Mouse (Mus musculus): ENCODE data around the gene Pde7b.

DNA sequence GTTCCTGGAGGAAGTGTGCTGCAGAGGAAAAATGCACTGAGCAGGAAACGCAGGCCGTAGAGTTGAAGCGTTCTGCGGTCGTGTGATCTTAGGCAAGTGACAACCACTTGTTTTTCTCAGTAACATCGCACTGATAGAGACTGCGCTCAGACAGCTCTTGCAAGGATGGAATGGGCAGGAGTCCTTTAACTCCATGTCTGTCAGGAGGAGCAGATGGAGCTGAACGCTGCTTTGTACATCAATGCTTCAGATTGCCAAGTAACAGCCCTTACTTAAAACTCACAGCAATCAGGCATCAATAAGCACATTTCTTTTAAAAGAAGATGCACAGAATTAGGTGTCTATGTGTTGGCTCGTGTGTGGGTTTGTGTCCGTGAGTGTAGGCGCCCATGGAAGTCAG, 52.3 kb downstream of the Pde7b start:
- no peak for TF ChIP-seq POLR2A (IDR thresholded peaks at IDR 0.05; ENCODE audit: extremely low read depth, insufficient read depth, low read length)
- TF ChIP-seq CTCF (IDR thresholded peaks at IDR 0.05; ENCODE audit: extremely low read depth, insufficient read depth, low read length): no peak
